Mouse (Mus musculus) myocyte (in vitro differentiated cells): ENCODE data around the gene Fam19a1. TPM values are rescaled to one million over a fixed set of nuclear protein-coding genes. Genes with fewer than 3 reads are reported as not detected.

Source experiments
- H3K27me3 ChIP-seq: one replicate; pipeline ENCODE4 v1.6.1; 2011; ENCODE audit not compliant: control insufficient read depth, insufficient read depth, insufficient read length
- H3K36me3 ChIP-seq: one replicate; pipeline ENCODE4 v1.6.1; 2011; ENCODE audit not compliant: control insufficient read depth, insufficient read depth
- H3K4me2 ChIP-seq: one replicate; pipeline ENCODE4 v1.6.1; 2011; ENCODE audit warnings: low read depth, control low read depth
- H3K4me3 ChIP-seq: one replicate; pipeline ENCODE4 v1.5.1; 2011; ENCODE audit warnings: mild to moderate bottlenecking, control low read depth, moderate library complexity
- H3K79me2 ChIP-seq: one replicate; pipeline ENCODE4 v1.6.1; 2011; ENCODE audit not compliant: control insufficient read depth, insufficient read depth
- H3ac ChIP-seq: one replicate; pipeline ENCODE4 v1.6.1; 2011; ENCODE audit not compliant: control insufficient read depth, insufficient read length
- CEBPB ChIP-seq: IDR thresholded peaks from 2 replicates; pipeline ENCODE4 v1.6.1; 2011; ENCODE audit warnings: mild to moderate bottlenecking, moderate library complexity; ENCODE audit not compliant: poor library complexity, insufficient read depth, severe bottlenecking
- E2F4 ChIP-seq: IDR thresholded peaks from one replicate; pipeline ENCODE4 v1.6.1; 2011; ENCODE audit warnings: mild to moderate bottlenecking, control low read depth, moderate library complexity; ENCODE audit not compliant: insufficient read depth
- MAX ChIP-seq: IDR thresholded peaks from one replicate; pipeline ENCODE4 v1.6.1; 2011; ENCODE audit warnings: low read depth, mild to moderate bottlenecking, control low read depth
- MYOD1 ChIP-seq, 3 experiments: IDR thresholded peaks; one replicate each; pipeline ENCODE4 v1.6.1; 2011; ENCODE audit warnings: control low read depth in 2 of 3, low read depth in 2 of 3, mild to moderate bottlenecking in 2 of 3, moderate library complexity in 1 of 3; ENCODE audit not compliant: insufficient read length in 2 of 3, control insufficient read depth in 1 of 3
- MYOG ChIP-seq, 3 experiments: IDR thresholded peaks; one replicate each; pipeline ENCODE4 v1.6.1; 2011; ENCODE audit warnings: control low read depth in 2 of 3, low read depth in 2 of 3, mild to moderate bottlenecking in 2 of 3; ENCODE audit not compliant: insufficient read length in 2 of 3, control insufficient read depth in 1 of 3, insufficient read depth in 1 of 3
- POLR2A ChIP-seq: IDR thresholded peaks from one replicate; pipeline ENCODE4 v1.6.1; 2011; ENCODE audit warnings: low read depth, mild to moderate bottlenecking, control low read depth, moderate library complexity; ENCODE audit not compliant: insufficient read length
- POLR2AphosphoS2 ChIP-seq: IDR thresholded peaks from one replicate; pipeline ENCODE4 v1.6.1; 2011; ENCODE audit warnings: low read depth, control low read depth; ENCODE audit not compliant: insufficient read length
- REST ChIP-seq: IDR thresholded peaks from one replicate; pipeline ENCODE4 v1.6.1; 2011; ENCODE audit warnings: mild to moderate bottlenecking, control low read depth, moderate library complexity; ENCODE audit not compliant: insufficient read depth, insufficient read length
- SRF ChIP-seq: IDR thresholded peaks from one replicate; pipeline ENCODE4 v1.6.1; 2011; ENCODE audit warnings: low read depth; ENCODE audit not compliant: control insufficient read depth, insufficient read length
- TCF12 ChIP-seq: IDR thresholded peaks from one replicate; pipeline ENCODE4 v1.6.1; 2011; ENCODE audit warnings: mild to moderate bottlenecking, control low read depth; ENCODE audit not compliant: poor library complexity, insufficient read depth, severe bottlenecking
- TCF3 ChIP-seq: IDR thresholded peaks from one replicate; pipeline ENCODE4 v1.6.1; 2011; ENCODE audit warnings: low read depth, control low read depth; ENCODE audit not compliant: insufficient read length
- USF1 ChIP-seq: IDR thresholded peaks from one replicate; pipeline ENCODE4 v1.6.1; 2011; ENCODE audit warnings: low read depth, mild to moderate bottlenecking, control low read depth, moderate library complexity
- polyA plus RNA-seq: library from polyadenylated mRNA; unstranded; fragments of >200 nt; fragmentation: generic; extraction: Trizol; gene quantifications from one replicate; pipeline ENCODE4 v1.2.1, GENCODE M21; 2012; ENCODE audit warnings: missing spikeins

Gene Fam19a1
- polyA plus RNA-seq, 1 experiment, result 0.02 TPM

DNA sequence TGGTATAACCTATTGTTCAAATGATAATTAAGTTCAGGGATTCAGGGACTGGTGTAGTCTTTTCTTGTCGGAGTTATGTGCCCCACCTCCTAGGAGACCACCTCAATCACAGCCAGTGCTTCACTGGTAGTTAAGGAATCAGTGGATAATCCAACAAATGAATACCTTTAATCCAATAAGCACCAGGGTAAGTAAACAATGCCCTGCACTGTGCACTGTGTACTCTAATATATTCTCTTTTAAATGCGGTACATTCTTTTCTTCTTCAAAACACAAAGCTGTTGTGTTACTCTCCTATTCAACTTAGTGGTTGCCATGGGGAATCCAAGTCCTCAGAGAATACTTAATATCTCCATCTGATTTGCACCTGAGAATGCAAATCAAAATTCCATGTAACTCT is 260.3 kb downstream of the Fam19a1 start:
- no peaks in the 10 kb centered on the region for H3K36me3 ChIP-seq
- no peak overlapping the region for H3K4me2 ChIP-seq
- TF ChIP-seq MYOG (IDR thresholded peaks at IDR 0.05; ENCODE audit: control insufficient read depth in 1 of 3, insufficient read depth in 1 of 3, insufficient read length in 2 of 3, low read depth in 2 of 3), result no peak
- H3K79me2 ChIP-seq, result no peaks in the 10 kb centered on the region
- no peak overlapping the region for H3ac ChIP-seq
- no peaks in the 10 kb centered on the region for H3K27me3 ChIP-seq
- H3K4me3 ChIP-seq, result no peak overlapping the region

DNA sequence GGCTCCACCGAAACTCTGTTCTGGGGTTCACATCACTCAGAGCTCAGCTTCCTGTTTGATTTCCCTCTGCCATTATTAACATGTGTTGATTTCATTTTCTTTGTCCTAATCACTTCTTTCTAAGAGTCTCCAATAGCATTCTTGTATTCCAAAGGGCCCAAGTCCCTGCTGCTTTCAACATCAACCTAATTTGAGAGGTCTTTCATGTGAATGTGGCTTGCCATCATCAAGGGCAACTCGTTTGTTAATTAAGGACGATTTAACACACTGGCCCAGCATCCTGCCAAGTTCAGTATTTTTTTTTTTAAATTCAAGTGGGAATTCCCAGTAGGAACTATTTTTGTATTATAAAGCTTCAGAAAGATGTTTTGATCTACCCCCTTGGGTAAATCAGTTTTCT is 263.8 kb downstream of the Fam19a1 start:
- H3K27me3 ChIP-seq, result no peaks in the 10 kb centered on the region
- TF ChIP-seq MYOD1 (IDR thresholded peaks at IDR 0.05; ENCODE audit: control insufficient read depth in 1 of 3, insufficient read length in 2 of 3, low read depth in 2 of 3), result no peak
- no peak overlapping the region for H3K4me2 ChIP-seq
- no peaks in the 10 kb centered on the region for H3K79me2 ChIP-seq
- H3K4me3 ChIP-seq, result no peak overlapping the region
- no peak overlapping the region for H3ac ChIP-seq
- H3K36me3 ChIP-seq, result no peaks in the 10 kb centered on the region

GRCm38 (mm10) chr6:96379229-96379628 is 266.3 kb downstream of the Fam19a1 start:
- TF ChIP-seq MYOG (IDR thresholded peaks at IDR 0.05; ENCODE audit: control insufficient read depth in 1 of 3, insufficient read depth in 1 of 3, insufficient read length in 2 of 3, low read depth in 2 of 3), result no peak
- no peak for TF ChIP-seq CEBPB
- no peak for TF ChIP-seq SRF
- no peak for TF ChIP-seq TCF12
- no peak for TF ChIP-seq REST
- TF ChIP-seq POLR2AphosphoS2, result no peak
- TF ChIP-seq TCF3, result no peak
- no peak for TF ChIP-seq POLR2A
- no peak for TF ChIP-seq E2F4
- TF ChIP-seq MAX, result no peak
- TF ChIP-seq MYOD1 (IDR thresholded peaks at IDR 0.05; ENCODE audit: control insufficient read depth in 1 of 3, insufficient read length in 2 of 3, low read depth in 2 of 3), result no peak
- Histone ChIP-seq H3K79me2 (no peaks in the 10 kb centered on the region), H3K4me2 (no peak overlapping the region), H3K4me3 (no peak overlapping the region), H3K27me3 (no peaks in the 10 kb centered on the region), H3K36me3 (no peaks in the 10 kb centered on the region), H3ac (no peak overlapping the region)

DNA sequence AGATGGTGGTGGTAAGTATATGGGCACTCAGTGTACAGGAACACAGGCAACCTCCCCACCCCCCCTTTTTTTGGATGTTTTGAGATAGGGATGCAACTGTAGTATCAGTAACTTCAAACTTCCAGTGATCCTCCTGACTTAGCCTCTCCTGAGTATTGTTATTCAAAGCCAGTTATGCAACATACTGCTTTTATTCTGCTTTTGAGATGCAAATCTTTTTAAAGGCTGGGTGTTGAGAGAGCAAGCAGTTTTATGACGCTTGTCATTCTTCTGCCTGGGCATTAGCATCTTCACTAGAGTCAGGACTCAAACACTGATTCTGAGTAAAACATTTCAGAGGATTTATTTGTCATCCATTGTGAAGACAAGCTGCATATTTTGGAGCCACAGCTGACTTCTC is 271.5 kb downstream of the Fam19a1 start:
- TF ChIP-seq E2F4 (no peak), USF1 (no peak)
- Histone ChIP-seq H3K4me3 (no peak overlapping the region), H3K79me2 (no peaks in the 10 kb centered on the region)

DNA sequence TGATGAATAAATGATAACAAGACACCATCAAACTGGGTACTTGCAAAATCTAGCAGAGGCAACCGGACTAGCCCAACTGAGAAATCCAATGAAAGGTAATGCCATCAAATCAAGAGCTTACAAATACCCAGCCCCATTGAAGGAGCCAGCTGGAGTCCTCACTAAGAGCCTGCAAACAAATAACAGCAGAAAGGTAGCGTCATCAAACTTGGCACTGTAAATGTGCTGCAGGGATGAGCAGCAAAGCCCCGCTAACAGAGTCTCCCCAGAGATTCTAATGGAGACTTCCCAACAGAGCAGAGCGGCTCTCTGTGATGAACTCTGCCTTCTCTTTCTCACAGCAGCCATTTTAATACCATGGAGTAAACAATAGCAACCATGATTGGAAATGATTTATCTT is 305.9 kb downstream of the Fam19a1 start:
- TF ChIP-seq MYOD1 (IDR thresholded peaks at IDR 0.05; ENCODE audit: control insufficient read depth in 1 of 3, insufficient read length in 2 of 3, low read depth in 2 of 3) (no peak), SRF (no peak), POLR2A (no peak), CEBPB (no peak), E2F4 (no peak), USF1 (no peak), MYOG (IDR thresholded peaks at IDR 0.05; ENCODE audit: control insufficient read depth in 1 of 3, insufficient read depth in 1 of 3, insufficient read length in 2 of 3, low read depth in 2 of 3) (no peak), MAX (no peak), REST (no peak), TCF3 (no peak), POLR2AphosphoS2 (no peak)
- Histone ChIP-seq H3K36me3 (no peaks in the 10 kb centered on the region), H3K27me3 (no peaks in the 10 kb centered on the region), H3K79me2 (no peaks in the 10 kb centered on the region), H3K4me2 (no peak overlapping the region), H3K4me3 (no peak overlapping the region), H3ac (no peak overlapping the region)

More for the DNA sequence above, 271.5 kb downstream of the Fam19a1 start:
- no peak overlapping the region for H3ac ChIP-seq
- H3K36me3 ChIP-seq, result no peaks in the 10 kb centered on the region
- no peaks in the 10 kb centered on the region for H3K27me3 ChIP-seq
- no peak overlapping the region for H3K4me2 ChIP-seq

DNA sequence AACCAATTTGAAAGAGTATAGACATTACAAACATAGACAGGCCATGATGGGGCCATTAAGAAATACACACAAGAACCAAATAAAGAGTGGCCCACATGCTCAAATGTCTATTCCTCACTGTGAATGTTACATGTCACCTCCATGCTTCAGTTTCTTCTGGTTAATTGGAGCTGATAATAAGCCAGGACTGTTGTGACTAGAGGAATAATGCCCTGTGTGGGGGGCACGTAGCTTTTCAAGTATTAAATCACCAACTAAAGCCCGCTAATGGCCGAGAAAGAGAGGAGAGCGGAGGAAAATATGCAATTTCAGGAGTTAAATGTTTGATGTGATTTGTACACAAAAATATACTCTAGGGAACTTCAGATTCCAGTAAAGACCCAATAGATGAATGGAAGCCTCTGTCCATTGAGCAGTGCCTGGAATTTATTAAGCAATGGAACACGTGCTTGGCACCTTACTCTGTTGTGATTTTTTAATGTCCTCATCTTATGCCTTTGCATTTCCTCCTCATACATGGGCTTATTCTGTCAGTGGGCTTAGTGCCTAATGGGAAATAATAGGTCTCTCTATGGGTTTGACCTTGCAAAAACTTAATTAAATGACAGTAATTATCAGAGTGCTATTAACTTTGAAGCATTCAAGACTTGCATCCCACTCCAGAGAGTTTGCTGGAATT is 306.9 kb downstream of the Fam19a1 start:
- no peak overlapping the region for H3ac ChIP-seq

More for the DNA sequence above, 306.9 kb downstream of the Fam19a1 start:
- H3K36me3 ChIP-seq, result no peaks in the 10 kb centered on the region
- no peaks in the 10 kb centered on the region for H3K27me3 ChIP-seq
- no peaks in the 10 kb centered on the region for H3K79me2 ChIP-seq
- no peak overlapping the region for H3K4me2 ChIP-seq
- no peak for TF ChIP-seq MYOG (IDR thresholded peaks at IDR 0.05; ENCODE audit: control insufficient read depth in 1 of 3, insufficient read depth in 1 of 3, insufficient read length in 2 of 3, low read depth in 2 of 3)
- no peak for TF ChIP-seq MAX
- no peak for TF ChIP-seq TCF3
- TF ChIP-seq E2F4, result no peak
- no peak for TF ChIP-seq POLR2AphosphoS2
- no peak for TF ChIP-seq REST
- TF ChIP-seq TCF12, result no peak
- TF ChIP-seq USF1, result no peak
- no peak for TF ChIP-seq POLR2A
- TF ChIP-seq SRF, result no peak
- TF ChIP-seq MYOD1 (IDR thresholded peaks at IDR 0.05; ENCODE audit: control insufficient read depth in 1 of 3, insufficient read length in 2 of 3, low read depth in 2 of 3), result no peak
- TF ChIP-seq CEBPB, result no peak
- H3K4me3 ChIP-seq, result no peak overlapping the region
